8 mouse cellular contexts compared by ENCODE assay signal in genomic region chrX:8075104-8075503, GRCm38 (mm10). TPM values are rescaled to one million over a fixed set of nuclear protein-coding genes. Genes with fewer than 3 reads are reported as not detected.
DNase-seq lines count a peak whose midpoint lies in the region; ATAC-seq and TF ChIP-seq lines count a peak whose summit lies in the region.

No protein-coding gene starts in this region.

- DNase-seq in heart, adult 2 months, result no peak
- DNase-seq in heart, postnatal 36 days, result no peak
- no peak for DNase-seq in heart, postnatal 0 days (ENCODE audit: low spot score)
- DNase-seq in liver, postnatal 0 days, result no peak
- no peak for DNase-seq in thymus, postnatal 14 days
- DNase-seq in natural killer cell, adult 2 months (ENCODE audit: low spot score in 2 of 2), result no peak
- no peak for DNase-seq in frontal cortex, postnatal 36 days (ENCODE audit: low spot score in 2 of 2)

- no peaks in the 10 kb centered on the region for H3K27me3 ChIP-seq in heart, adult 2 months (ENCODE audit: control insufficient read depth, insufficient read depth, low read length)
- no peaks in the 10 kb centered on the region for H3K27me3 ChIP-seq in ES-Bruce4 (ENCODE audit: control insufficient read depth, insufficient read depth, low read length, poor library complexity, severe bottlenecking)
- no peaks in the 10 kb centered on the region for H3K27me3 ChIP-seq in heart, postnatal 0 days (ENCODE audit: control insufficient read depth, insufficient read depth, low read length)
- H3K27me3 ChIP-seq in liver, postnatal 0 days (ENCODE audit: insufficient read depth, low read length), result no peaks in the 10 kb centered on the region

- 25% methylated on average over 3 of the region's 3 CpGs for WGBS in heart, adult 2 months
- 32% methylated on average over 3 of the region's 3 CpGs for WGBS in heart, postnatal 0 days
- WGBS in liver, postnatal 0 days (ENCODE audit: insufficient replicate concordance), result 40% methylated on average over 3 of the region's 3 CpGs

- no peaks in the 10 kb centered on the region for H3K4me1 ChIP-seq in heart, adult 2 months (ENCODE audit: control insufficient read depth, insufficient read depth, low read length)
- H3K4me1 ChIP-seq in ES-Bruce4 (ENCODE audit: control insufficient read depth, insufficient read depth, low read length), result no peaks in the 10 kb centered on the region
- no peaks in the 10 kb centered on the region for H3K4me1 ChIP-seq in heart, postnatal 0 days (ENCODE audit: control insufficient read depth, insufficient read depth)
- no peaks in the 10 kb centered on the region for H3K4me1 ChIP-seq in liver, postnatal 0 days (ENCODE audit: insufficient read depth)

- no peak for TF ChIP-seq EP300 in heart, adult 2 months (IDR thresholded peaks at IDR 0.05; ENCODE audit: insufficient read depth, low read depth, low read length)
- TF ChIP-seq EP300 in ES-Bruce4 (IDR thresholded peaks at IDR 0.05; ENCODE audit: insufficient read depth, low read depth, low read length), result no peak
- TF ChIP-seq EP300 in heart, postnatal 0 days (IDR thresholded peaks at IDR 0.05; ENCODE audit: low read depth), result no peak
- no peak for TF ChIP-seq EP300 in liver, postnatal 0 days (IDR thresholded peaks at IDR 0.05; ENCODE audit: low read depth)

- no peak for ATAC-seq in heart, postnatal 0 days (ENCODE audit: insufficient read depth, low read depth)
- 0 out of 2 replicates have a peak, but pooled peaks have one; percentile 1 for ATAC-seq in liver, postnatal 0 days

- no peaks in the 10 kb centered on the region for H3K9me3 ChIP-seq in ES-Bruce4 (replicated peaks; ENCODE audit: control insufficient read depth, insufficient read depth, low read length, poor library complexity, severe bottlenecking)
- no peaks in the 10 kb centered on the region for H3K9me3 ChIP-seq in heart, postnatal 0 days (replicated peaks; ENCODE audit: control insufficient read depth, low read length)
- H3K9me3 ChIP-seq in liver, postnatal 0 days (ENCODE audit: low read length), result no peaks in the 10 kb centered on the region

- no peak for TF ChIP-seq CTCF in heart, adult 2 months (IDR thresholded peaks at IDR 0.05)
- TF ChIP-seq CTCF in ES-Bruce4 (IDR thresholded peaks at IDR 0.05; ENCODE audit: low read depth, low read length), result no peak
- no peak for TF ChIP-seq CTCF in heart, postnatal 0 days (IDR thresholded peaks at IDR 0.05; ENCODE audit: low read depth)
- TF ChIP-seq CTCF in liver, postnatal 0 days (IDR thresholded peaks at IDR 0.05; ENCODE audit: low read depth), result no peak

- H3K4me3 ChIP-seq in heart, adult 2 months, result peak overlapping the region; percentile 50
- peak overlapping the region; percentile 70 for H3K4me3 ChIP-seq in ES-Bruce4 (ENCODE audit: low read depth, low read length)
- H3K4me3 ChIP-seq in heart, postnatal 0 days (ENCODE audit: low read depth, low read length), result peak overlapping the region; percentile 38
- H3K4me3 ChIP-seq in liver, postnatal 0 days (ENCODE audit: low read depth, low read length), result peak overlapping the region; percentile 75

- peak overlapping the region; percentile 54 for H3K4me2 ChIP-seq in heart, postnatal 0 days (ENCODE audit: low read depth, low read length)
- H3K4me2 ChIP-seq in liver, postnatal 0 days (ENCODE audit: low read depth, low read length), result peak overlapping the region; percentile 75

- peak overlapping the region; percentile 52 for H3K9ac ChIP-seq in heart, adult 2 months (ENCODE audit: low read depth, low read length)
- peak overlapping the region; percentile 42; the same call in 1 of the 2 replicates for H3K9ac ChIP-seq in ES-Bruce4 (ENCODE audit: low read depth, poor library complexity, severe bottlenecking)
- H3K9ac ChIP-seq in heart, postnatal 0 days (replicated peaks; ENCODE audit: low read depth, low read length), result no peak overlapping the region
- peak overlapping the region; percentile 48; the same call in 1 of the 2 replicates for H3K9ac ChIP-seq in liver, postnatal 0 days (replicated peaks)

- no peak for TF ChIP-seq POLR2A in heart, adult 2 months (IDR thresholded peaks at IDR 0.05; ENCODE audit: insufficient read depth, low read depth, low read length)
- TF ChIP-seq POLR2A in ES-Bruce4 (IDR thresholded peaks at IDR 0.05; ENCODE audit: insufficient read depth, low read length), result no peak

- intact Hi-C loops in heart, adult 2 months (cut with DNase I), result loop anchor here (10.0 kb wide), 2 partner anchors 180 to 350 kb away; partner anchors contain the start of genes Ftsj1, Gm45208 and Praf2
- intact Hi-C loops in heart, postnatal 36 days (cut with DNase I), result loop anchor here (10.0 kb wide), 1 partner anchor 180 kb away; the partner anchor contains the start of gene Ftsj1

- peak overlapping the region; percentile 73 for H3K27ac ChIP-seq in heart, adult 2 months
- no peak overlapping the region for H3K27ac ChIP-seq in ES-Bruce4 (ENCODE audit: insufficient read depth, low read length)
- H3K27ac ChIP-seq in heart, postnatal 0 days (ENCODE audit: low read depth), result peak overlapping the region; percentile 66
- H3K27ac ChIP-seq in liver, postnatal 0 days (ENCODE audit: low read depth), result peak overlapping the region; percentile 77

- no peaks in the 10 kb centered on the region for H3K36me3 ChIP-seq in heart, adult 2 months (ENCODE audit: control insufficient read depth, insufficient read depth, low read length)
- H3K36me3 ChIP-seq in ES-Bruce4 (ENCODE audit: control insufficient read depth, insufficient read depth, low read length, poor library complexity, severe bottlenecking), result peaks cover 9% of the 10 kb centered on the region
- no peaks in the 10 kb centered on the region for H3K36me3 ChIP-seq in heart, postnatal 0 days (replicated peaks; ENCODE audit: control insufficient read depth, insufficient read depth, low read length)
- peaks cover 6% of the 10 kb centered on the region; the same call in 1 of the 2 replicates for H3K36me3 ChIP-seq in liver, postnatal 0 days (replicated peaks; ENCODE audit: insufficient read depth, low read length)

- H3K79me2 ChIP-seq in heart, adult 2 months (replicated peaks; ENCODE audit: control insufficient read depth, insufficient read depth, low read length), result no peaks in the 10 kb centered on the region

RNA-seq across cellular contexts. Expression of gene Suv39h1, which starts 0.5 kb away (rescaled TPM):
- 1 to 10 TPM; 3.6 to 3.9 TPM for total RNA-seq in heart, adult 2 months (2021)
- polyA plus RNA-seq in heart, adult 2 months (2012; rRNA removed), result 4.6 and 6.1 TPM in 2 replicates
- total RNA-seq in heart, postnatal 36 days (2021), result 1 to 10 TPM; 4.8 to 5.1 TPM
- polyA plus RNA-seq in ES-Bruce4 (2011; ENCODE audit: insufficient read depth, insufficient read length, low read depth, missing spikeins), result 35.4 and 35.9 TPM in 2 replicates
- 15.7 and 15.9 TPM in 2 replicates for total RNA-seq in heart, postnatal 0 days (2014; rRNA removed; ENCODE audit: low replicate concordance)
- 8.2 and 8.6 TPM in 2 replicates for polyA plus RNA-seq in heart, postnatal 0 days (2015; fragmentation: Nextera tagmentation; extraction: Ambion mirVana)
- polyA plus RNA-seq in liver, postnatal 0 days (2015; fragmentation: Nextera tagmentation; extraction: Ambion mirVana), result 13.9 and 15.8 TPM in 2 replicates

RNA-seq across cellular contexts. Expression of gene Was, which starts 15.2 kb away (rescaled TPM):
- total RNA-seq in heart, adult 2 months (2021), result 1 to 10 TPM; 1.7 to 2.6 TPM
- polyA plus RNA-seq in heart, adult 2 months (2012; rRNA removed), result 1.9 and 2.2 TPM in 2 replicates
- 1 to 10 TPM; 1.9 to 2.5 TPM for total RNA-seq in heart, postnatal 36 days (2021)
- 0.62 and 0.66 TPM in 2 replicates for polyA plus RNA-seq in ES-Bruce4 (2011; ENCODE audit: insufficient read depth, insufficient read length, low read depth, missing spikeins)
- total RNA-seq in heart, postnatal 0 days (2014; rRNA removed; ENCODE audit: low replicate concordance), result 0.31 TPM in 1 of 2 replicates, not detected in the other
- 0.22 and 0.25 TPM in 2 replicates for polyA plus RNA-seq in heart, postnatal 0 days (2015; fragmentation: Nextera tagmentation; extraction: Ambion mirVana)
- 2.4 and 2.9 TPM in 2 replicates for polyA plus RNA-seq in liver, postnatal 0 days (2015; fragmentation: Nextera tagmentation; extraction: Ambion mirVana)

RNA-seq across cellular contexts. Expression of gene Glod5, which starts 56.8 kb away (rescaled TPM):
- total RNA-seq in heart, adult 2 months (2021), result not detected
- not detected in 2 replicates for polyA plus RNA-seq in heart, adult 2 months (2012; rRNA removed)
- not detected for total RNA-seq in heart, postnatal 36 days (2021)
- polyA plus RNA-seq in ES-Bruce4 (2011; ENCODE audit: insufficient read depth, insufficient read length, low read depth, missing spikeins), result 15.9 and 16.6 TPM in 2 replicates
- not detected in 2 replicates for total RNA-seq in heart, postnatal 0 days (2014; rRNA removed; ENCODE audit: low replicate concordance)
- polyA plus RNA-seq in heart, postnatal 0 days (2015; fragmentation: Nextera tagmentation; extraction: Ambion mirVana), result 0.55 TPM in 2 replicates
- 2.6 and 4.3 TPM in 2 replicates for polyA plus RNA-seq in liver, postnatal 0 days (2015; fragmentation: Nextera tagmentation; extraction: Ambion mirVana)

RNA-seq across cellular contexts. Expression of gene Wdr13, which starts 57.6 kb away (rescaled TPM):
- 10 to 100 TPM; 35.1 to 39.6 TPM for total RNA-seq in heart, adult 2 months (2021)
- polyA plus RNA-seq in heart, adult 2 months (2012; rRNA removed), result 56.0 and 60.2 TPM in 2 replicates
- 10 to 100 TPM; 39.4 to 44.4 TPM for total RNA-seq in heart, postnatal 36 days (2021)
- 8.7 and 11.2 TPM in 2 replicates for polyA plus RNA-seq in ES-Bruce4 (2011; ENCODE audit: insufficient read depth, insufficient read length, low read depth, missing spikeins)
- 130 and 155 TPM in 2 replicates for total RNA-seq in heart, postnatal 0 days (2014; rRNA removed; ENCODE audit: low replicate concordance)
- polyA plus RNA-seq in heart, postnatal 0 days (2015; fragmentation: Nextera tagmentation; extraction: Ambion mirVana), result 24.4 and 26.4 TPM in 2 replicates
- 4.6 and 5.6 TPM in 2 replicates for polyA plus RNA-seq in liver, postnatal 0 days (2015; fragmentation: Nextera tagmentation; extraction: Ambion mirVana)
